Mouse (Mus musculus): ENCODE measurements around the gene Gimap8.

DNA sequence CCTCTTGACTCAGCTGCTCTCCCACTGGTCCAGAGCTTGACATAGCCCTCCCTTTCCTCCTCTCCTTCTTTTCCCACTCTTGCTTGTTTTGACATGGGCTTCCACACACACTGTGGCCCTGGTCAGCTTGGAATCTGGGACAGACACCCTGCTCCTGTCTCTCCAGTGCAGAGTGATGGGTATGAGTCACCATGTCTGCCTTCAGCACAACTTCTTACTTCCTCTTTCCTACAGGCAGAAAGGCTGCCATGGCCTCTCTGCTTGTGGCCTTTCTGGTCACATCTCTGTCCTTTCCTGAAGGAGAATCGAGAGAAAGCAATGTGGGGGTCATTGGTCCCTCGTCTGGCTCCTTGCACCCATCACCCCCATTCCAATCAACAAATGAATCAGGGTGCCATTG is 40.0 kb downstream of the Gimap8 start:
- TF ChIP-seq POLR2A (IDR thresholded peaks at IDR 0.05; ENCODE audit: low read depth, low read length): peak; percentile 10; the same call in 1 of the 2 replicates
- no peak for TF ChIP-seq CTCF (IDR thresholded peaks at IDR 0.05; ENCODE audit: extremely low read depth, insufficient read depth, insufficient read length, insufficient replicate concordance)
